Mouse (Mus musculus) lung, postnatal 25 days (tissue): Measurements from ENCODE around the gene Adamtsl3.

Experiments used
- DNase-seq: peaks from one replicate; pipeline ENCODE4 v3.0.0; 2022; ENCODE audit warnings: low spot score

Gene Adamtsl3

GRCm38 (mm10) chr7:82648353-82649080 is 313.0 kb downstream of the Adamtsl3 start, which contains the start of the genes Saxo2 and Efl1:
Saxo2 (minus strand) TSS chr7:82648528.
Efl1 (plus strand) TSS chr7:82648614.
- peak; percentile 95 for DNase-seq

- no peak for DNase-seq
Measured at GRCm38 (mm10) chr7:82649081-82649445, 313.6 kb downstream of the Adamtsl3 start.
